Mouse (Mus musculus): ENCODE results near the gene Adcy2.

GRCm38 (mm10) chr13:68768588-68768987 is 230.8 kb downstream of the Adcy2 start:
- TF ChIP-seq GATA1 (IDR thresholded peaks at IDR 0.05; ENCODE audit: borderline replicate concordance, low read length) (no peak), FLI1 (IDR thresholded peaks at IDR 0.05; ENCODE audit: low read length) (no peak)

Data from megakaryocyte, embryonic 14.5 days (primary cell).